Comparison of ENCODE assay signal across 8 mouse cellular contexts in the genomic region with DNA sequence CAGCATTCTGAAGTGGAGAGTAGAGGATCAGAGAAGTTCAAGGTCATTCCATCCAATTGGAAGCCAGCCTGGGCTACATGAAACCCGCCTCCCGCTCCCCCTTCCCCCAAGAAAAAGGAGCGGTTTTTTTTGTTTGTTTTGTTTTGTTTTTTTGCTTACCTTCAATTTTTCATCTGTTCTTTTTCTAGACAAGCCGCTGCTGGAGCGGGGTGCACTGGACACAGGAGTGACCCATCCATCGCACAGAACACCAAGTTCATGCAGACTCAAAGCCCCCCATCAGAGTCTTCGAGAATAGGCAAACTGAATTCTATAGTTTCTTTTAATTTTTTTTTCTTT. TPM values are rescaled to one million over a fixed set of nuclear protein-coding genes. Genes with fewer than 3 reads are reported as not detected.
DNase-seq lines count a peak whose midpoint lies in the region; ATAC-seq and TF ChIP-seq lines count a peak whose summit lies in the region.

No protein-coding gene starts in this region.

- intact Hi-C loops in heart, postnatal 14 days (cut with DNase I), result loop anchor here (5.0 kb wide), 1 partner anchor 96 kb away; a partner anchor contains a TSS
- intact Hi-C loops in gastrocnemius, postnatal 36 days (cut with DNase I), result loop anchor here (5.0 kb wide), 1 partner anchor 91 kb away; no protein-coding TSS in a partner anchor

- 0 out of 2 replicates have a peak, but pooled peaks cover 4% of the 10 kb centered on the region for H3K4me1 ChIP-seq in heart, postnatal 0 days (ENCODE audit: control insufficient read depth, insufficient read depth)
- peaks cover 6% of the 10 kb centered on the region for H3K4me1 ChIP-seq in bone marrow, adult 2 months (ENCODE audit: control insufficient read depth, insufficient read depth, low read length)
- H3K4me1 ChIP-seq in hindbrain, embryonic 15.5 days (replicated peaks), result peaks cover 43% of the 10 kb centered on the region
- H3K4me1 ChIP-seq in midbrain, embryonic 13.5 days (replicated peaks), result peaks cover 51% of the 10 kb centered on the region

- TF ChIP-seq EP300 in heart, postnatal 0 days (IDR thresholded peaks at IDR 0.05; ENCODE audit: low read depth), result no peak

- no peak for DNase-seq in heart, postnatal 0 days (ENCODE audit: low spot score)
- no peak for DNase-seq in heart, postnatal 14 days
- no peak for DNase-seq in cerebellum, postnatal 4 days (ENCODE audit: low spot score in 2 of 2)
- DNase-seq in embryo, embryonic 11 days, result no peak
- DNase-seq in gastrocnemius, postnatal 36 days, result no peak

- no peaks in the 10 kb centered on the region for H3K27me3 ChIP-seq in heart, postnatal 0 days (ENCODE audit: control insufficient read depth, insufficient read depth, low read length)
- no peaks in the 10 kb centered on the region for H3K27me3 ChIP-seq in hindbrain, embryonic 15.5 days
- no peaks in the 10 kb centered on the region for H3K27me3 ChIP-seq in midbrain, embryonic 13.5 days

- no peaks in the 10 kb centered on the region for H3K9me3 ChIP-seq in heart, postnatal 0 days (replicated peaks; ENCODE audit: control insufficient read depth, low read length)
- no peaks in the 10 kb centered on the region for H3K9me3 ChIP-seq in hindbrain, embryonic 15.5 days
- H3K9me3 ChIP-seq in midbrain, embryonic 13.5 days, result no peaks in the 10 kb centered on the region

- H3K4me2 ChIP-seq in heart, postnatal 0 days (ENCODE audit: low read depth, low read length), result peak overlapping the region; percentile 91
- peak overlapping the region; percentile 95 for H3K4me2 ChIP-seq in hindbrain, embryonic 15.5 days
- H3K4me2 ChIP-seq in midbrain, embryonic 13.5 days (replicated peaks), result peak overlapping the region; percentile 99

- no peak for TF ChIP-seq POLR2A in bone marrow, adult 2 months (IDR thresholded peaks at IDR 0.05; ENCODE audit: borderline replicate concordance, control insufficient read depth, low read depth, low read length)

- no peak for ATAC-seq in heart, postnatal 0 days (ENCODE audit: insufficient read depth, low read depth)
- ATAC-seq in hindbrain, embryonic 15.5 days (ENCODE audit: low FRiP score, low read depth), result no peak
- no peak for ATAC-seq in midbrain, embryonic 13.5 days

- no peak for TF ChIP-seq CTCF in heart, postnatal 0 days (IDR thresholded peaks at IDR 0.05; ENCODE audit: low read depth)
- TF ChIP-seq CTCF in bone marrow, adult 2 months (IDR thresholded peaks at IDR 0.05; ENCODE audit: control insufficient read depth, insufficient read depth, low read length), result no peak

- H3K9ac ChIP-seq in heart, postnatal 0 days (replicated peaks; ENCODE audit: low read depth, low read length), result peak overlapping the region; percentile 86
- peak overlapping the region; percentile 94 for H3K9ac ChIP-seq in hindbrain, embryonic 15.5 days
- H3K9ac ChIP-seq in midbrain, embryonic 13.5 days (replicated peaks), result peak overlapping the region; percentile 97

- H3K36me3 ChIP-seq in heart, postnatal 0 days (replicated peaks; ENCODE audit: control insufficient read depth, insufficient read depth, low read length), result peaks cover 10% of the 10 kb centered on the region; the same call in 1 of the 2 replicates
- H3K36me3 ChIP-seq in hindbrain, embryonic 15.5 days, result peaks cover 5% of the 10 kb centered on the region
- no peaks in the 10 kb centered on the region for H3K36me3 ChIP-seq in midbrain, embryonic 13.5 days

- peak overlapping the region; percentile 99 for H3K27ac ChIP-seq in heart, postnatal 0 days (ENCODE audit: low read depth)
- peak overlapping the region; percentile 94 for H3K27ac ChIP-seq in bone marrow, adult 2 months (ENCODE audit: control insufficient read depth, insufficient read depth, low read depth, low read length, poor library complexity)
- peak overlapping the region; percentile 94 for H3K27ac ChIP-seq in hindbrain, embryonic 15.5 days (replicated peaks)
- peak overlapping the region; percentile 97 for H3K27ac ChIP-seq in midbrain, embryonic 13.5 days

- H3K4me3 ChIP-seq in heart, postnatal 0 days (ENCODE audit: low read depth, low read length), result peak overlapping the region; percentile 91
- H3K4me3 ChIP-seq in bone marrow, adult 2 months (replicated peaks; ENCODE audit: control insufficient read depth, low read depth, low read length), result peak overlapping the region; percentile 79
- H3K4me3 ChIP-seq in hindbrain, embryonic 15.5 days, result peak overlapping the region; percentile 89
- peak overlapping the region; percentile 85 for H3K4me3 ChIP-seq in midbrain, embryonic 13.5 days (replicated peaks)

- WGBS in heart, postnatal 0 days, result 7% methylated on average over 7 of the region's 7 CpGs
- WGBS in bone marrow, adult 2 months, result 11% methylated on average over 7 of the region's 7 CpGs
- WGBS in hindbrain, embryonic 15.5 days, result 13% methylated on average over 7 of the region's 7 CpGs
- 12% methylated on average over 7 of the region's 7 CpGs for WGBS in midbrain, embryonic 13.5 days

RNA-seq across cellular contexts. Expression of a gene that starts 0.9 kb away (rescaled TPM):
- 110 and 112 TPM in 2 replicates for total RNA-seq in heart, postnatal 0 days (2014; rRNA removed; ENCODE audit: low replicate concordance)
- polyA plus RNA-seq in heart, postnatal 0 days (2015; fragmentation: Nextera tagmentation; extraction: Ambion mirVana), result 13.4 and 13.9 TPM in 2 replicates
- total RNA-seq in heart, postnatal 14 days (2021), result 100 to 1,000 TPM; 107 to 109 TPM
- polyA plus RNA-seq in bone marrow, adult 2 months (2011; ENCODE audit: insufficient read depth, insufficient read length, low replicate concordance, missing spikeins), result 50.9 and 67.9 TPM in 2 replicates
- 12.0 and 12.4 TPM in 2 replicates for polyA plus RNA-seq in hindbrain, embryonic 15.5 days (2015; fragmentation: Nextera tagmentation; extraction: Ambion mirVana)
- polyA plus RNA-seq in midbrain, embryonic 13.5 days (2015; fragmentation: Nextera tagmentation; extraction: Ambion mirVana), result 11.5 and 12.2 TPM in 2 replicates
- 100 to 1,000 TPM in 1 of 2 experiments, 10 to 100 TPM in 1; 99.8 to 105 TPM for total RNA-seq in gastrocnemius, postnatal 36 days (2021)
